Mouse (Mus musculus): ENCODE measurements around the gene Olfr1122. TPM values are rescaled to one million over a fixed set of nuclear protein-coding genes. Genes with fewer than 3 reads are reported as not detected.

Gene Olfr1122
- not detected in 2 replicates for polyA plus RNA-seq (2012)

DNA sequence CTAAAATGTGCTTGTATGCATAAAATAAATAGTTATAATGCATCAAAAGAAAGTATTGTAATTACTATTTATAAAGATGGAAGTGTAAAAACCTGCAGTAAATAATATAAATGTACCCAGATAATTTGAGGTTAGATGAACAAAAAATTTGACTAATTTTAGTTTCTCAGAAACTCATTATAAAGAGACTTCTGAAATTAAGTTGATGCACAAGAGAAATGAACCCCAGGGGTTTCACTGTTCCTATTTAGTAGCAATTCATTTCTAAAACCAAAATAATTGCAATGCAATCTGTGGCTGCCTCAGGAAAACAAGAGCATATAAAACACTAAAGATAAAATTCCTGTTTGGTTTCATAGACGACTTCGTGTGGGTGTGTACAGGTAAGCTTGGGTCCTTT is at the start of gene Olfr1122:
Olfr1122 (plus strand) TSS at position 301 of the 400 bp plus-strand sequence.

DNA sequence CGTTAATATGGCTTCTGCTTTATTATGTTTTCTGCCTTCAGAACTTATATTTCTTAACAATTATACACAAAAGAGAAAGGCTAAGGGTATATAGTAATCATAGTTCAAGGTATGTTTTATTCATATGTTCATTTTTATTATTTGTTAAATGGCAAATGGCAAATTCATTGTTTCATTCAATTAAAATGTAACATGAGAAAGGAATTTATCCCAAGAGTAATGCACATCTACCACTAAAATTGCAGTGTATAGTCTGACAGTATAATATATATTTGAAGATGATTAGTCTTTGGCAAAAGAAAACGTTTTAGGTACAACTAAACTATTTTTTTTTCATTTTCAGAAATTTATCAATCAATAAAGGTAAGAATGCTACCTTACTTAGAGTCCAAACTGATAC is 31.1 kb upstream of the Olfr1122 start, which contains the start of gene Olfr1120:
Olfr1120 (plus strand) TSS at position 301 of the 400 bp plus-strand sequence.

GRCm38 (mm10) chr2:87369595-87369994 is 16.1 kb upstream of the Olfr1122 start, which contains the start of gene Olfr1121:
Olfr1121 (plus strand) TSS chr2:87369895.

DNA sequence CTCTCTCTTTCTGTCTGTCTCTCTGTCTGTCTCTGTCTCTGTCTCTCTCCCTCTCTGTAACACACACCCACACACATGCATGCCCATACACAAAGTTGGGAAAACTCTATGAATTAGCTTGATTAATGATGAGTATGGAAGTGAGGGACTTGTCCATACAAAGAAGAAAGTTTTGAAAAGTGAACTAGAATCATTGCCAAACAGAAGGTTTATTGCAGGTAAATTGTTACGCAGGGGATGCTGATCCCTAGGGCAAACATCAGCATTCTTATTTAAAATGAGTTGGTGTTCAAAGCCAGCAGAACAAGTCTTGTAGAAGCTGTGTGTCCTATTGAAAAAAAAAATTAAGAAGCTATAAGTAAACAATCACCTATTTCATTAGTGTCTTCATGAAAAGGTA is 30.7 kb downstream of the Olfr1122 start, which contains the start of gene Olfr1123:
Olfr1123 (plus strand) TSS at position 301 of the 400 bp plus-strand sequence.

DNA sequence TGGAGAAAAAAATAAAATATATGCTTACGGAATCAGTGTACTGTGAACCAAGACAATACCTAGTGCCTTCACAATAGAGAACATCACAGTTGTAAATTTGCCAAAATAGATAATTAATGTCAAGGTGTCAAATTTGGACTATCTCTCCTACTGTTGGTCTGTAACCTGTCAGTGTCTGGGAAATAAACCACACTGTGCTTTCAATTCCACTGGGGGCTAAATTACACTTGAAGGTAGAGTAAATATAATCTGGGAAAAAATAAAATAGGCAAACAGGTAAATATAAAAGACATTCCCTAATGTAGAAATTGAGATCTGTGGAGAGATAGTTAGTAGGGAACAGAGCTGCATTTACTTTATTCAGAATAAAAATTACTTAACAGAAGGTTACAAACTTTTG is 44.3 kb downstream of the Olfr1122 start, which contains the start of gene Olfr1124:
Olfr1124 (plus strand) TSS at position 301 of the 400 bp plus-strand sequence.

Other genes with a start within 250 kb of the Olfr1122 start
- gene Olfr1110, start 245.5 kb upstream of the Olfr1122 start, polyA plus RNA-seq (2012): not detected in 2 replicates
- not detected in 2 replicates for gene Olfr1111, start 233.2 kb upstream of the Olfr1122 start, polyA plus RNA-seq (2012)
- not detected in 2 replicates for gene Olfr1112, start 198.1 kb upstream of the Olfr1122 start, polyA plus RNA-seq (2012)
- not detected in 2 replicates for gene Olfr1113, start 176.9 kb upstream of the Olfr1122 start, polyA plus RNA-seq (2012)
- gene Olfr1115, start 137.8 kb upstream of the Olfr1122 start, polyA plus RNA-seq (2012): not detected in 2 replicates
- gene Olfr1116, start 118.3 kb upstream of the Olfr1122 start, polyA plus RNA-seq (2012): not detected in 2 replicates
- not detected in 2 replicates for gene Olfr1118, start 78.3 kb upstream of the Olfr1122 start, polyA plus RNA-seq (2012)
- not detected in 2 replicates for gene Olfr1120, start 31.0 kb upstream of the Olfr1122 start, polyA plus RNA-seq (2012)
- not detected in 2 replicates for gene Olfr1121, start 16.0 kb upstream of the Olfr1122 start, polyA plus RNA-seq (2012)
- gene Olfr1123, start 30.8 kb downstream of the Olfr1122 start, polyA plus RNA-seq (2012): not detected in 2 replicates
- gene Olfr1124, start 44.4 kb downstream of the Olfr1122 start, polyA plus RNA-seq (2012): 0.02 TPM in 1 of 2 replicates, not detected in the other
- gene Olfr1126, start 68.1 kb downstream of the Olfr1122 start, polyA plus RNA-seq (2012): not detected in 2 replicates
- gene Pramel7, start 111.2 kb downstream of the Olfr1122 start, polyA plus RNA-seq (2012): not detected in 2 replicates
- gene Pramel6, start 120.7 kb downstream of the Olfr1122 start, polyA plus RNA-seq (2012): not detected in 2 replicates
- not detected in 2 replicates for gene Olfr153, start 145.9 kb downstream of the Olfr1122 start, polyA plus RNA-seq (2012)
- gene Olfr1128, start 159.7 kb downstream of the Olfr1122 start, polyA plus RNA-seq (2012): not detected in 2 replicates
- not detected in 2 replicates for gene Olfr1129, start 188.1 kb downstream of the Olfr1122 start, polyA plus RNA-seq (2012)
- not detected in 2 replicates for gene Olfr1130, start 220.4 kb downstream of the Olfr1122 start, polyA plus RNA-seq (2012)
- gene Olfr1131, start 241.3 kb downstream of the Olfr1122 start, polyA plus RNA-seq (2012): not detected in 2 replicates

All from megakaryocyte-erythroid progenitor cell, adult 5 weeks (primary cell).